Mouse (Mus musculus) liver (tissue): ENCODE measurements around the gene Slc9a3.
A peak's percentile ranks its signal among the peaks of the same experiment; 100 is the strongest.

ENCODE experiments used
- DNase-seq: peaks from one replicate; pipeline ENCODE4 v3.0.0-alpha.2; 2020; ENCODE audit warnings: mixed read lengths

Slc9a3 gene

GRCm38 (mm10) chr13:74121141-74121602 lies at the start of gene Slc9a3:
Slc9a3 (plus strand) TSS chr13:74121457.
- peak; percentile 12 for DNase-seq

- no peak for DNase-seq
These were observed 49.5 kb upstream of the Slc9a3 start for GRCm38 (mm10) chr13:74071714-74072113.

GRCm38 (mm10) chr13:74073369-74073768 lies 47.9 kb upstream of the Slc9a3 start:
- no peak for DNase-seq

- DNase-seq: no peak
These were observed 31.0 kb upstream of the Slc9a3 start for GRCm38 (mm10) chr13:74090265-74090664.

- DNase-seq: no peak
These were observed 25.3 kb upstream of the Slc9a3 start for GRCm38 (mm10) chr13:74095936-74096335.

GRCm38 (mm10) chr13:74096715-74097363 lies 24.4 kb upstream of the Slc9a3 start:
- peak; percentile 68 for DNase-seq

- no peak for DNase-seq
These were observed 22.3 kb upstream of the Slc9a3 start for GRCm38 (mm10) chr13:74098913-74099312.

GRCm38 (mm10) chr13:74102108-74102830 lies 19.0 kb upstream of the Slc9a3 start:
- no peak for DNase-seq

GRCm38 (mm10) chr13:74102831-74103582 lies 18.2 kb upstream of the Slc9a3 start:
- no peak for DNase-seq

GRCm38 (mm10) chr13:74104417-74104816 lies 16.8 kb upstream of the Slc9a3 start:
- no peak for DNase-seq

- DNase-seq: no peak
These were observed 13.8 kb upstream of the Slc9a3 start for GRCm38 (mm10) chr13:74107410-74107809.

GRCm38 (mm10) chr13:74112593-74112992 lies 8.7 kb upstream of the Slc9a3 start:
- DNase-seq: no peak

GRCm38 (mm10) chr13:74113626-74114191 lies 7.5 kb upstream of the Slc9a3 start:
- DNase-seq: no peak

- no peak for DNase-seq
These were observed 606 bp downstream of the Slc9a3 start for GRCm38 (mm10) chr13:74121795-74122330.

GRCm38 (mm10) chr13:74122632-74123031 lies 1.4 kb downstream of the Slc9a3 start:
- no peak for DNase-seq

- DNase-seq: no peak
These were observed 6.3 kb downstream of the Slc9a3 start for GRCm38 (mm10) chr13:74127571-74127970.

GRCm38 (mm10) chr13:74129909-74130308 lies 8.7 kb downstream of the Slc9a3 start:
- no peak for DNase-seq

GRCm38 (mm10) chr13:74138906-74139647 lies 17.8 kb downstream of the Slc9a3 start:
- no peak for DNase-seq

GRCm38 (mm10) chr13:74140793-74141192 lies 19.5 kb downstream of the Slc9a3 start:
- no peak for DNase-seq

- DNase-seq: no peak
These were observed 22.0 kb downstream of the Slc9a3 start for GRCm38 (mm10) chr13:74143282-74143681.

GRCm38 (mm10) chr13:74144120-74144884 lies 23.0 kb downstream of the Slc9a3 start:
- DNase-seq: no peak
